Mouse (Mus musculus): ENCODE measurements at regions not wholly inside any gene's neighbourhood (a gene's known extent, or its start where the extent isn't known, plus 50 kb on each side); places are given as distances from the start of the nearest gene placed in this dataset.
"Not testable (repeated sequence)": the region's sequence is repeated elsewhere in the genome, so short reads cannot be mapped to it uniquely, and the experiment has no call there.

- Histone ChIP-seq H3K4me1 (ENCODE audit: control insufficient read depth, insufficient read depth, low read length) (no peaks in the 10 kb centered on the region), H3K4me3 (ENCODE audit: insufficient read depth, low read depth, low read length) (no peak overlapping the region), H3K27ac (ENCODE audit: insufficient read depth, low read depth, low read length) (no peak overlapping the region)
- WGBS: 92% methylated on average over 4 of the region's 4 CpGs
- TF ChIP-seq POLR2A (IDR thresholded peaks at IDR 0.05; ENCODE audit: insufficient read depth, low read depth, low read length) (no peak), CTCF (IDR thresholded peaks at IDR 0.05; ENCODE audit: insufficient read depth, low read depth, low read length) (no peak)
Observed at GRCm38 (mm10) chr6:100411968-100412367, 124.7 kb upstream of the Rybp start.

- WGBS: 96% methylated on average over 8 of the region's 8 CpGs
- Histone ChIP-seq H3K4me3 (ENCODE audit: insufficient read depth, low read depth, low read length) (no peak overlapping the region), H3K4me1 (ENCODE audit: control insufficient read depth, insufficient read depth, low read length) (no peaks in the 10 kb centered on the region), H3K27ac (ENCODE audit: insufficient read depth, low read depth, low read length) (no peak overlapping the region)
- TF ChIP-seq POLR2A (IDR thresholded peaks at IDR 0.05; ENCODE audit: insufficient read depth, low read depth, low read length) (no peak), CTCF (IDR thresholded peaks at IDR 0.05; ENCODE audit: insufficient read depth, low read depth, low read length) (no peak)
Observed at GRCm38 (mm10) chr6:100410067-100410631, 122.9 kb upstream of the Rybp start.

DNA sequence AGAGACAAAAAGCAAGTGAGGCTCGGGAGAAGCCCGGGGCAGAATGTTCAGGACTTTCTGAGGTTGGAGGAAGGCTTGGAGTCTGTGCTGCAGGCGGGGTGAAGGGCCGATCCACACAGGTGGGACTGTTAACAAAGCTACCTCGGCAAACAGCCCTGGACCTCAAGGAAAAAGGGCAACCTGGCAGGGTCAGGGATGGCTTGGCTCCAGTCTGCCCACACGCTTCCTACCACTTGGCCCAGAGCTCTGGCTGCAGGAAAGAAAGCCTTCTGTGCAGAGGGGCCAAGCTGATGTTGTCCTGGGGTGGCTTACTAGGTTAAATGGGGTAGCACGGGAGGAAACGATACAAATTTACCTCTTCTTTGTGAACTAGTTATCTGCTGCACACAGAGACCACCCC is 121.5 kb upstream of the Rybp start:
- Histone ChIP-seq H3K4me1 (ENCODE audit: control insufficient read depth, insufficient read depth, low read length) (no peaks in the 10 kb centered on the region), H3K4me3 (ENCODE audit: insufficient read depth, low read depth, low read length) (no peak overlapping the region), H3K27ac (ENCODE audit: insufficient read depth, low read depth, low read length) (no peak overlapping the region)
- 85% methylated on average over 8 of the region's 8 CpGs for WGBS
- TF ChIP-seq CTCF (IDR thresholded peaks at IDR 0.05; ENCODE audit: insufficient read depth, low read depth, low read length) (no peak), POLR2A (IDR thresholded peaks at IDR 0.05; ENCODE audit: insufficient read depth, low read depth, low read length) (no peak)

DNA sequence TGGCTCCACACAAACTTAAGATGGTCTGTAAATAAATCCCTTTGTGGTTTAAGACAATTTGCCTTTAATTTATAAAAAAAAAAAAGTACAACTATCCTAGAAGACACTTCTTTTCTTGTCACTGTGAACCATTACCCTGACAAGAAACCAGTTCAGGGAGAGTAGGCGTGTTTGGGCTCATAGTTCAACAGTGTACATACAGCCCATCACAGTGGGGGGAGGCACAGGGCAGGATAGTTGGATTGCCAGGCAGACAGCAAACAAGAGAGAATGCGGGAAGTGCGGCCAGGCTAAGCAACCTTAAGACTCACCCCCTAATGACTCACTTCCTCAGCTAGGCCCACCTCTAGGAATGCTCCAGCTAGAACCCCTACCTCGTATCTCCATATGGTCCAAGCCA is 119.2 kb upstream of the Rybp start:
- H3K4me3 ChIP-seq (ENCODE audit: insufficient read depth, low read depth, low read length): no peak overlapping the region
- TF ChIP-seq CTCF (IDR thresholded peaks at IDR 0.05; ENCODE audit: insufficient read depth, low read depth, low read length): no peak
- WGBS: 96% methylated on average over 4 of the region's 4 CpGs
- H3K4me1 ChIP-seq (ENCODE audit: control insufficient read depth, insufficient read depth, low read length): no peaks in the 10 kb centered on the region
- no peak overlapping the region for H3K27ac ChIP-seq (ENCODE audit: insufficient read depth, low read depth, low read length)

- TF ChIP-seq CTCF (IDR thresholded peaks at IDR 0.05; ENCODE audit: insufficient read depth, low read depth, low read length) (no peak), POLR2A (IDR thresholded peaks at IDR 0.05; ENCODE audit: insufficient read depth, low read depth, low read length) (no peak)
- 93% methylated on average over 3 of the region's 3 CpGs for WGBS
- no peak overlapping the region for H3K4me3 ChIP-seq (ENCODE audit: insufficient read depth, low read depth, low read length)
- H3K27ac ChIP-seq (ENCODE audit: insufficient read depth, low read depth, low read length): no peak overlapping the region
- no peaks in the 10 kb centered on the region for H3K4me1 ChIP-seq (ENCODE audit: control insufficient read depth, insufficient read depth, low read length)
Observed at GRCm38 (mm10) chr6:100404161-100404560, 116.9 kb upstream of the Rybp start.

- H3K4me3 ChIP-seq (ENCODE audit: insufficient read depth, low read depth, low read length): no peak overlapping the region
- 83% methylated on average over 4 of the region's 4 CpGs for WGBS
- no peaks in the 10 kb centered on the region for H3K4me1 ChIP-seq (ENCODE audit: control insufficient read depth, insufficient read depth, low read length)
- TF ChIP-seq POLR2A (IDR thresholded peaks at IDR 0.05; ENCODE audit: insufficient read depth, low read depth, low read length): no peak
- no peak for TF ChIP-seq CTCF (IDR thresholded peaks at IDR 0.05; ENCODE audit: insufficient read depth, low read depth, low read length)
- no peak overlapping the region for H3K27ac ChIP-seq (ENCODE audit: insufficient read depth, low read depth, low read length)
Observed at GRCm38 (mm10) chr6:100402716-100403115, 115.4 kb upstream of the Rybp start.

DNA sequence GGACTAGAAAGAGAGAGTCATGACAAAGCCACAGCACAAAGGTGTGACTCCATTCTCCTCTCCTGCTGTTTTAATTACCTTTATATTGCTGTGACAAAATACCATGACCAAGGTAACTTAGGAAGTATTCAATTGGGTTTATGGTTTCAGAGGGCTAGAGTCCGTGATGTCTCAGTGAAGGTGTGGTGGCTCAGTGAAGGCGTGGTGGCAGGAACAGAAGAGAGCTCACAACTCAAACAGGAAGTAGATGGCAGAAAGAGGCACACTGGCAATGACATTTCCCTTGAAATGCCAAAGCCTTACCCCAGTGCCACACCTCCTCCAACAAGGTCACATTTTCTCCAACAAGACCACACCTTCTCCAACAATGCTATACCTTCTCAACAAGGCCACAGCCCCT is 114.4 kb upstream of the Rybp start:
- Histone ChIP-seq H3K27ac (ENCODE audit: insufficient read depth, low read depth, low read length) (no peak overlapping the region), H3K4me1 (ENCODE audit: control insufficient read depth, insufficient read depth, low read length) (peaks cover 4% of the 10 kb centered on the region), H3K4me3 (ENCODE audit: insufficient read depth, low read depth, low read length) (no peak overlapping the region)
- WGBS: 100% methylated on average over 2 of the region's 2 CpGs
- TF ChIP-seq CTCF (IDR thresholded peaks at IDR 0.05; ENCODE audit: insufficient read depth, low read depth, low read length) (no peak), POLR2A (IDR thresholded peaks at IDR 0.05; ENCODE audit: insufficient read depth, low read depth, low read length) (no peak)

- H3K27ac ChIP-seq (ENCODE audit: insufficient read depth, low read depth, low read length); H3K4me3 ChIP-seq (ENCODE audit: insufficient read depth, low read depth, low read length); H3K4me1 ChIP-seq (ENCODE audit: control insufficient read depth, insufficient read depth, low read length): not testable (repeated sequence)
- WGBS: 100% methylated on average over 1 of the region's 1 CpGs
Observed at GRCm38 (mm10) chr6:100399387-100399786, 112.1 kb upstream of the Rybp start.

DNA sequence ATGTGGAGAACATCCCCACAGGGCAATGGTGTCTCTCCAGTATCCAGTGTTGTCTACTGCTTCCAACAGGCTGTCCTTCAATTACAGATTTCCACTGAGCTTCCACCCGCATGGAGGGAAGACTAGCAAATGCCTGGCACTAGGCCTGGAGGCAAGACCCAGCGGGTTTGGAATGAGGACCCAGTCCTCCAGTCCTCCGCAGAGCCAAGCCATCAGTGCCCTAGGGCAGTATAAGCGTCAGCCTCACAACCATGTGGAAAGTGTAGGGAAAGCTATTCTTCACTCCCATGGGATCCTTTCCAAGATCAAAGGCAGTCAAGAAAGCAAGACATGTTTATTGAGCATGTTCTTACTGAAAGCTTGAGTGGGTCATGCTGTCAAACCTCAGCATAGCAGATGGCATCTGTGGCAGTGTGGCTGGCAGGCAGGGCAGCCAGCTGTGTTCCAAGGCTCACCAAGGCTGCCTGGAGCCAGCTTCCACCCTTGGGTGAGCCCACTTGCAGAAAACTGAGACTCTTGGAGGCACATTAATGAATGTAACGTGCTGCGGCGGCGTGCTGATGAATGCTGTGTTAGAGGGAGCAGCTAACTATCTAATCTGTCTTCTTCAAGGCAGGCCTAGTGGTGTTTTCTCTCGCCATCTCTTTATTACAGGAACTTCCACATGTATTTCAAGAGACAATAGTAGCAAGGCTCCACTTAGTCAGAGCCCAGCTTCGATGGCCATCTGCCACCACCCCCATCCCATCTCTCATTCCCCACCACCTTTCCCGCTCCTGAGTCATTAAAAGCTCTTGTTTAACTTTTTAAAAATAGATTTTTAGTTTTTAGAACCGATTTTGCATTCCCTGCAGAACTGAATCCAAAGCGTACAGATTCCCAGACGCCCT is 109.3 kb upstream of the Rybp start:
- TF ChIP-seq CTCF (IDR thresholded peaks at IDR 0.05; ENCODE audit: insufficient read depth, low read depth, low read length) (no peak), POLR2A (IDR thresholded peaks at IDR 0.05; ENCODE audit: insufficient read depth, low read depth, low read length) (no peak)
- peaks cover 7% of the 10 kb centered on the region for H3K4me1 ChIP-seq (ENCODE audit: control insufficient read depth, insufficient read depth, low read length)
- 55% methylated on average over 14 of the region's 14 CpGs for WGBS
- no peak overlapping the region for H3K27ac ChIP-seq (ENCODE audit: insufficient read depth, low read depth, low read length)
- no peak overlapping the region for H3K4me3 ChIP-seq (ENCODE audit: insufficient read depth, low read depth, low read length)

Data from olfactory bulb, adult 2 months (tissue).